Mouse (Mus musculus): ENCODE results near the gene Pakap. TPM values are rescaled to one million over a fixed set of nuclear protein-coding genes. Genes with fewer than 3 reads are reported as not detected.

Gene Pakap
- polyA plus RNA-seq, 1 experiment from 2014 or later: 30.1 TPM

DNA sequence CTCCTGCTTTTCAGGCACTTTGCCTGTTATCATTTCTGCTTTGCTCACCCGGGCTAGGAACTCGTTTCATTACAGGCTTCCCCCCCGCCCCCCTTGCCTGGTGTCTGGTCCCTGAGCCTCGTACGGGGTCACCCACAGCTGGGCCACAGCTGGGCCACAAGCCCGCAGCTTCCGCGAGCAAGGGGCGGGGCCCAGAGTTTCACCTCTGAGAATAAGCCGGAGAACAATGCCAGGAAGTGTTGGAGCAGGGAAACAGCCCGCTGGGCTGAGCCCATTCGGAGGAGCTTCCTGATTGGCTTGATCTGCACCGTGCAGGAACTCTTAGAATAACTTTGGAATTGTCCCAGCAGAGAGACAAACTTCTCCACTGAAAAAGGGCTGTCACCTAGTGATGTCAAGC, 107.4 kb downstream of the Pakap start:
- H3K4me2 ChIP-seq (replicated peaks; ENCODE audit: low read depth, low read length): peak overlapping the region; percentile 39
- no peak overlapping the region for H3K9ac ChIP-seq (replicated peaks; ENCODE audit: low read depth, low read length)
- peak overlapping the region; percentile 35; the same call in 1 of the 2 replicates for H3K27ac ChIP-seq (ENCODE audit: low read length)
- ATAC-seq (ENCODE audit: insufficient number of reproducible peaks, insufficient read depth, low FRiP score, low read depth): peak; percentile 60
- H3K36me3 ChIP-seq (ENCODE audit: control insufficient read depth, insufficient read depth, low read length): no peaks in the 10 kb centered on the region
- no peak overlapping the region; the same call in 1 of the 2 replicates for H3K4me3 ChIP-seq (ENCODE audit: low read depth, low read length)
- 3% methylated on average over 13 of the region's 13 CpGs for WGBS
- no peaks in the 10 kb centered on the region for H3K27me3 ChIP-seq (ENCODE audit: control insufficient read depth, insufficient read depth, low read length)
- peaks cover 14% of the 10 kb centered on the region; the same call in 1 of the 2 replicates for H3K4me1 ChIP-seq (ENCODE audit: control insufficient read depth, insufficient read depth, low read length)
- no peaks in the 10 kb centered on the region for H3K9me3 ChIP-seq (ENCODE audit: control insufficient read depth, low read depth, low read length)

- H3K36me3 ChIP-seq (ENCODE audit: control insufficient read depth, insufficient read depth, low read length): no peaks in the 10 kb centered on the region
- no peak overlapping the region for H3K9ac ChIP-seq (replicated peaks; ENCODE audit: low read depth, low read length)
- peaks cover 12% of the 10 kb centered on the region; the same call in 1 of the 2 replicates for H3K4me1 ChIP-seq (ENCODE audit: control insufficient read depth, insufficient read depth, low read length)
These were observed 109.9 kb downstream of the Pakap start for GRCm38 (mm10) chr4:57677916-57678315.

GRCm38 (mm10) chr4:57678991-57679457, 111.0 kb downstream of the Pakap start:
- no peak for ATAC-seq (ENCODE audit: insufficient number of reproducible peaks, insufficient read depth, low FRiP score, low read depth)
- 80% methylated on average over 9 of the region's 9 CpGs for WGBS
- H3K27me3 ChIP-seq (ENCODE audit: control insufficient read depth, insufficient read depth, low read length): no peaks in the 10 kb centered on the region

More at GRCm38 (mm10) chr4:57677916-57678315, 109.9 kb downstream of the Pakap start:
- H3K4me2 ChIP-seq (replicated peaks; ENCODE audit: low read depth, low read length): no peak overlapping the region
- no peaks in the 10 kb centered on the region for H3K27me3 ChIP-seq (ENCODE audit: control insufficient read depth, insufficient read depth, low read length)
- H3K9me3 ChIP-seq (ENCODE audit: control insufficient read depth, low read depth, low read length): no peaks in the 10 kb centered on the region
- 71% methylated on average over 12 of the region's 12 CpGs for WGBS
- no peak overlapping the region for H3K27ac ChIP-seq (ENCODE audit: low read length)
- no peak for ATAC-seq (ENCODE audit: insufficient number of reproducible peaks, insufficient read depth, low FRiP score, low read depth)
- no peak overlapping the region for H3K4me3 ChIP-seq (ENCODE audit: low read depth, low read length)

GRCm38 (mm10) chr4:57680186-57680585, 112.2 kb downstream of the Pakap start:
- H3K27ac ChIP-seq (ENCODE audit: low read length): no peak overlapping the region
- H3K4me3 ChIP-seq (ENCODE audit: low read depth, low read length): no peak overlapping the region
- 0 out of 2 replicates have a peak, but pooled peaks cover 4% of the 10 kb centered on the region for H3K4me1 ChIP-seq (ENCODE audit: control insufficient read depth, insufficient read depth, low read length)
- WGBS: 93% methylated on average over 12 of the region's 12 CpGs
- no peaks in the 10 kb centered on the region for H3K27me3 ChIP-seq (ENCODE audit: control insufficient read depth, insufficient read depth, low read length)
- no peak for ATAC-seq (ENCODE audit: insufficient number of reproducible peaks, insufficient read depth, low FRiP score, low read depth)
- no peaks in the 10 kb centered on the region for H3K36me3 ChIP-seq (ENCODE audit: control insufficient read depth, insufficient read depth, low read length)
- H3K9me3 ChIP-seq (ENCODE audit: control insufficient read depth, low read depth, low read length): no peaks in the 10 kb centered on the region
- H3K9ac ChIP-seq (replicated peaks; ENCODE audit: low read depth, low read length): no peak overlapping the region
- no peak overlapping the region for H3K4me2 ChIP-seq (replicated peaks; ENCODE audit: low read depth, low read length)

More at GRCm38 (mm10) chr4:57678991-57679457, 111.0 kb downstream of the Pakap start:
- no peaks in the 10 kb centered on the region for H3K9me3 ChIP-seq (ENCODE audit: control insufficient read depth, low read depth, low read length)
- no peak overlapping the region for H3K4me3 ChIP-seq (ENCODE audit: low read depth, low read length)
- H3K4me1 ChIP-seq (ENCODE audit: control insufficient read depth, insufficient read depth, low read length): 0 out of 2 replicates have a peak, but pooled peaks cover 9% of the 10 kb centered on the region
- H3K27ac ChIP-seq (ENCODE audit: low read length): no peak overlapping the region
- no peaks in the 10 kb centered on the region for H3K36me3 ChIP-seq (ENCODE audit: control insufficient read depth, insufficient read depth, low read length)
- no peak overlapping the region for H3K9ac ChIP-seq (replicated peaks; ENCODE audit: low read depth, low read length)
- no peak overlapping the region for H3K4me2 ChIP-seq (replicated peaks; ENCODE audit: low read depth, low read length)

GRCm38 (mm10) chr4:57681511-57681910, 113.5 kb downstream of the Pakap start:
- no peaks in the 10 kb centered on the region for H3K9me3 ChIP-seq (ENCODE audit: control insufficient read depth, low read depth, low read length)
- H3K27me3 ChIP-seq (ENCODE audit: control insufficient read depth, insufficient read depth, low read length): no peaks in the 10 kb centered on the region
- no peaks in the 10 kb centered on the region for H3K4me1 ChIP-seq (ENCODE audit: control insufficient read depth, insufficient read depth, low read length)
- H3K36me3 ChIP-seq (ENCODE audit: control insufficient read depth, insufficient read depth, low read length): no peaks in the 10 kb centered on the region
- no peak overlapping the region for H3K27ac ChIP-seq (ENCODE audit: low read length)
- 67% methylated on average over 12 of the region's 12 CpGs for WGBS
- H3K4me2 ChIP-seq (replicated peaks; ENCODE audit: low read depth, low read length): no peak overlapping the region
- no peak overlapping the region for H3K4me3 ChIP-seq (ENCODE audit: low read depth, low read length)
- ATAC-seq (ENCODE audit: insufficient number of reproducible peaks, insufficient read depth, low FRiP score, low read depth): no peak
- no peak overlapping the region for H3K9ac ChIP-seq (replicated peaks; ENCODE audit: low read depth, low read length)

GRCm38 (mm10) chr4:57682341-57682740, 114.4 kb downstream of the Pakap start:
- ATAC-seq (ENCODE audit: insufficient number of reproducible peaks, insufficient read depth, low FRiP score, low read depth): no peak
- no peak overlapping the region for H3K4me2 ChIP-seq (replicated peaks; ENCODE audit: low read depth, low read length)
- WGBS: 94% methylated on average over 2 of the region's 2 CpGs
- H3K36me3 ChIP-seq (ENCODE audit: control insufficient read depth, insufficient read depth, low read length): no peaks in the 10 kb centered on the region
- no peaks in the 10 kb centered on the region for H3K27me3 ChIP-seq (ENCODE audit: control insufficient read depth, insufficient read depth, low read length)
- H3K27ac ChIP-seq (ENCODE audit: low read length): no peak overlapping the region
- no peak overlapping the region for H3K4me3 ChIP-seq (ENCODE audit: low read depth, low read length)
- no peaks in the 10 kb centered on the region for H3K4me1 ChIP-seq (ENCODE audit: control insufficient read depth, insufficient read depth, low read length)
- H3K9ac ChIP-seq (replicated peaks; ENCODE audit: low read depth, low read length): no peak overlapping the region
- H3K9me3 ChIP-seq (ENCODE audit: control insufficient read depth, low read depth, low read length): no peaks in the 10 kb centered on the region

- ATAC-seq (ENCODE audit: insufficient number of reproducible peaks, insufficient read depth, low FRiP score, low read depth): no peak
These were observed 115.0 kb downstream of the Pakap start for GRCm38 (mm10) chr4:57682944-57683343.

DNA sequence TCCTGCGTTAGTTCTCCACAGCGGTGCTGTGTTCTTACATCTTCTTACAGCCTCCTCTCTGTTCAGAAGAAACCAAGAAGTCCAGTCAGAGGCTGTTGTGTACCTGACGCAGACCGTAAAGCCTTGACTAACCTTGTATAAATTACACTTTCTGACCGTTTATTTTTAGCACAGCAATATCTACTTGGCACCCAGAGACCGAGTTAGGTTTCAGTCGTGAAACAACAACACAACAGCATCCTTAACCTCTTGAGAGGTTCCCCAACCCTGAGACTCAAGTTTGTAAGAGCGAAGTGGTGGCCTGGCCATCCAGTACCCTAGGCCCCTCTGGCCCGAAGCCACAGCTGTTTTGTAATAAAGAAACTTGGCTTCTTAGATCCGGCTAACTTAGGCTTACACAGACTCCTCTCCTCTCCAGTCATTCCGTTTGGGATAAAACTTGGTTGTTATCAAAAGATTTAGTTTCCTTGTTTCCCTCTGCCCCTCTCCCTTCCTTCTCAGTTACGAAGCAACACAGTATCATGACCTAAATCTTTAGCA, 116.8 kb downstream of the Pakap start:
- WGBS: 68% methylated on average over 12 of the region's 12 CpGs
- no peaks in the 10 kb centered on the region for H3K36me3 ChIP-seq (ENCODE audit: control insufficient read depth, insufficient read depth, low read length)

More at GRCm38 (mm10) chr4:57682944-57683343, 115.0 kb downstream of the Pakap start:
- H3K27ac ChIP-seq (ENCODE audit: low read length): no peak overlapping the region
- no peaks in the 10 kb centered on the region for H3K4me1 ChIP-seq (ENCODE audit: control insufficient read depth, insufficient read depth, low read length)
- no peaks in the 10 kb centered on the region for H3K9me3 ChIP-seq (ENCODE audit: control insufficient read depth, low read depth, low read length)
- H3K36me3 ChIP-seq (ENCODE audit: control insufficient read depth, insufficient read depth, low read length): no peaks in the 10 kb centered on the region
- H3K4me3 ChIP-seq (ENCODE audit: low read depth, low read length): no peak overlapping the region
- H3K9ac ChIP-seq (replicated peaks; ENCODE audit: low read depth, low read length): no peak overlapping the region
- WGBS: 86% methylated on average over 11 of the region's 11 CpGs
- H3K27me3 ChIP-seq (ENCODE audit: control insufficient read depth, insufficient read depth, low read length): no peaks in the 10 kb centered on the region
- no peak overlapping the region for H3K4me2 ChIP-seq (replicated peaks; ENCODE audit: low read depth, low read length)

GRCm38 (mm10) chr4:57686736-57687135, 118.8 kb downstream of the Pakap start:
- H3K9me3 ChIP-seq (ENCODE audit: control insufficient read depth, low read depth, low read length): no peaks in the 10 kb centered on the region
- no peaks in the 10 kb centered on the region for H3K36me3 ChIP-seq (ENCODE audit: control insufficient read depth, insufficient read depth, low read length)
- no peaks in the 10 kb centered on the region for H3K27me3 ChIP-seq (ENCODE audit: control insufficient read depth, insufficient read depth, low read length)
- no peak overlapping the region for H3K4me3 ChIP-seq (ENCODE audit: low read depth, low read length)
- WGBS: 63% methylated on average over 3 of the region's 3 CpGs
- H3K4me1 ChIP-seq (ENCODE audit: control insufficient read depth, insufficient read depth, low read length): no peaks in the 10 kb centered on the region
- H3K27ac ChIP-seq (ENCODE audit: low read length): no peak overlapping the region
- ATAC-seq (ENCODE audit: insufficient number of reproducible peaks, insufficient read depth, low FRiP score, low read depth): no peak
- H3K4me2 ChIP-seq (replicated peaks; ENCODE audit: low read depth, low read length): no peak overlapping the region
- no peak overlapping the region for H3K9ac ChIP-seq (replicated peaks; ENCODE audit: low read depth, low read length)

More for the DNA sequence above, 116.8 kb downstream of the Pakap start:
- Histone ChIP-seq H3K4me3 (ENCODE audit: low read depth, low read length) (no peak overlapping the region), H3K9me3 (ENCODE audit: control insufficient read depth, low read depth, low read length) (no peaks in the 10 kb centered on the region), H3K4me2 (replicated peaks; ENCODE audit: low read depth, low read length) (no peak overlapping the region), H3K27me3 (ENCODE audit: control insufficient read depth, insufficient read depth, low read length) (no peaks in the 10 kb centered on the region), H3K4me1 (ENCODE audit: control insufficient read depth, insufficient read depth, low read length) (no peaks in the 10 kb centered on the region), H3K9ac (replicated peaks; ENCODE audit: low read depth, low read length) (no peak overlapping the region), H3K27ac (ENCODE audit: low read length) (no peak overlapping the region)
- no peak for ATAC-seq (ENCODE audit: insufficient number of reproducible peaks, insufficient read depth, low FRiP score, low read depth)
